Mouse (Mus musculus) layer of hippocampus, postnatal 36 days (tissue): ENCODE measurements around the gene Nt5dc1. TPM values are rescaled to one million over a fixed set of nuclear protein-coding genes. Genes with fewer than 3 reads are reported as not detected.
"Not testable (repeated sequence)": the region's sequence is repeated elsewhere in the genome, so short reads cannot be mapped to it uniquely, and the experiment has no call there.

Source experiments
- DNase-seq, 2 experiments: peaks; one replicate each; pipeline ENCODE4 v3.0.0; 2022
- total RNA-seq, 2 experiments: library from RNA; stranded (reverse); gene quantifications; 2 replicates each; pipeline ENCODE4 v1.2.3; 2021

Nt5dc1 gene
- 1 to 10 TPM; 3.6 to 3.8 TPM for total RNA-seq

GRCm38 (mm10) chr10:34418204-34418756, at the start of gene Nt5dc1:
Nt5dc1 (minus strand) TSS chr10:34418552.
- peak; percentile 84 to 88 for DNase-seq

- no peak for DNase-seq
These were observed 46.0 kb upstream of the Nt5dc1 start for GRCm38 (mm10) chr10:34464321-34464720.

- DNase-seq: no peak
These were observed 43.1 kb upstream of the Nt5dc1 start for GRCm38 (mm10) chr10:34461451-34461850.

GRCm38 (mm10) chr10:34449469-34449868, 31.1 kb upstream of the Nt5dc1 start:
- no peak for DNase-seq

GRCm38 (mm10) chr10:34434191-34434590, 15.8 kb upstream of the Nt5dc1 start:
- not testable (repeated sequence) for DNase-seq

- no peak for DNase-seq
These were observed 13.4 kb upstream of the Nt5dc1 start for GRCm38 (mm10) chr10:34431783-34432182.

GRCm38 (mm10) chr10:34418794-34419193, 442 bp upstream of the Nt5dc1 start:
- DNase-seq: not testable (repeated sequence)

- no peak for DNase-seq
These were observed 19.1 kb downstream of the Nt5dc1 start for GRCm38 (mm10) chr10:34399267-34399666.

- no peak for DNase-seq
These were observed 21.4 kb downstream of the Nt5dc1 start for GRCm38 (mm10) chr10:34396959-34397358.

- no peak for DNase-seq
These were observed 28.7 kb downstream of the Nt5dc1 start, which contains the start of gene Col10a1 for GRCm38 (mm10) chr10:34389681-34390080. Col10a1 (plus strand) TSS chr10:34389981.

GRCm38 (mm10) chr10:34385636-34386035, 32.7 kb downstream of the Nt5dc1 start:
- DNase-seq: no peak

- DNase-seq: no peak
These were observed 45.0 kb downstream of the Nt5dc1 start for GRCm38 (mm10) chr10:34373332-34373731.

- no peak for DNase-seq
These were observed 50.2 kb downstream of the Nt5dc1 start for GRCm38 (mm10) chr10:34368138-34368537.

- no peak for DNase-seq
These were observed 54.6 kb downstream of the Nt5dc1 start for GRCm38 (mm10) chr10:34363756-34364155.

GRCm38 (mm10) chr10:34358263-34358662, 60.1 kb downstream of the Nt5dc1 start:
- no peak for DNase-seq

GRCm38 (mm10) chr10:34352166-34352565, 66.2 kb downstream of the Nt5dc1 start:
- DNase-seq: no peak

GRCm38 (mm10) chr10:34341886-34342285, 76.5 kb downstream of the Nt5dc1 start:
- no peak for DNase-seq

GRCm38 (mm10) chr10:34341014-34341413, 77.3 kb downstream of the Nt5dc1 start:
- no peak for DNase-seq

GRCm38 (mm10) chr10:34328310-34328709, 90.0 kb downstream of the Nt5dc1 start:
- DNase-seq: peak; percentile 24

GRCm38 (mm10) chr10:34327144-34327543, 91.2 kb downstream of the Nt5dc1 start:
- no peak for DNase-seq

GRCm38 (mm10) chr10:34326701-34327100, 91.7 kb downstream of the Nt5dc1 start:
- no peak for DNase-seq

- no peak for DNase-seq
These were observed 97.5 kb downstream of the Nt5dc1 start for GRCm38 (mm10) chr10:34320809-34321208.

- no peak for DNase-seq
These were observed 101.1 kb downstream of the Nt5dc1 start for GRCm38 (mm10) chr10:34317217-34317606.

- peak; percentile 59 to 72 for DNase-seq
These were observed 101.7 kb downstream of the Nt5dc1 start for GRCm38 (mm10) chr10:34316571-34317216.
